Mouse (Mus musculus): ENCODE data around the gene Dynlrb1. TPM values are rescaled to one million over a fixed set of nuclear protein-coding genes. Genes with fewer than 3 reads are reported as not detected.

Dynlrb1 gene
- total RNA-seq, 2 experiments from 2014 or later, result 243 to 365 TPM

DNA sequence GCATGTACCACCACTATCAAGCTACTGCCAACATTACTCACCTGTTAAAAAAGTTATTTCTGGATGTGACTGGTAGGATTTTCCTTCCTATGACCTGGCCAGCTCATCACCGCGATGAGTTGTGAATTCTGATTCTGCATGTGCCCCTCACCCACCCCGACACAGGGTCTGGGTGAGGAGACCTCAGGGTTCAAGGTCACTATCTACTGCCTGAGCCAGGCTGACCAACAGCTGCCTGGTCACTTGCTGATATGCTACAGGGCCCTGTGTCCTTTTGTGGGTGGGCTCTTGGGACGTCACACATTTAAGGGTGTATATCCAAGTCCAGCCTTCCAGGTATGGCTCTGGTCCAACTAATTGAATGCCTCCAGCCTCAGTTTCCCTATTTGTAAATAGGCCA is 42.8 kb downstream of the Dynlrb1 start:
- no peak for ATAC-seq (ENCODE audit: poor library complexity, severe bottlenecking)

DNA sequence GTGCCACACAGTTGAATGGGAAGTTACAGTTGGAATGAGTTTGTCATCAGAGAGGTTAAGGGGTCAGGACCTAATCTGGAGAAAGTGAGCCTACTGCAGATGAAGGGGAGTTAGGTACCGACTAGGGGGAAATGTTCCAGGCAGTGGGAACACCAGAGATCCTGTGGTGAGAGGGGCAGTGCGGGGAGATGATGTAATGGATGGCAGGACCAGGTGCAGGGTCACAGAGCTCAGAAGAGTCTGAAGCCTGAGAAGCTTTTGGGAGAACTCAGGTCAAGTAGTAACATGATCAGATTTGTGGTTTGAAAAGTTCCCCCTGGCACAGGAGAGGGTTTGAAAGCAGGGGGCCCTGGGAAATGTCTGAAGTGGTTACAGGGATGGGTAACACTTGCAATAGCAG is 43.8 kb downstream of the Dynlrb1 start:
- no peak for ATAC-seq (ENCODE audit: poor library complexity, severe bottlenecking)

DNA sequence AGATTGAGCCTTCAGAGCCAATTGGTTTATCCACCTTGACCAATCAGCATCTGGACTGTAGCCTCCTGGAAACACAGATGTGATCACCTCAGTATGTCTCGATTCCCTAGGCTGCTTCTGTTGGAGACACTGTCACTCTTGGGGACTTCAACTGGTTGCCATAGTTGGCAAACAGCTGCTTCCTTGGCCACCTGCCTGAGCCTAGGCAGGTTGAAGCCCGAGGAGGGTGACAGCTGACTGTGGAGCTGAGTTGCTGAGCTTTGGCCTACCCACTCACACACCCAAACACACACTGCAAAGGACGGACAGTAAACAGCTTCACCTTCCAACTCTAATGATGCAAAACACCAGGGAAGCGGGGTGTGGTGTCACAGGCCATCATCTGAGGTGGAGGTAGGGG is 47.5 kb downstream of the Dynlrb1 start:
- ATAC-seq (ENCODE audit: poor library complexity, severe bottlenecking), result no peak

DNA sequence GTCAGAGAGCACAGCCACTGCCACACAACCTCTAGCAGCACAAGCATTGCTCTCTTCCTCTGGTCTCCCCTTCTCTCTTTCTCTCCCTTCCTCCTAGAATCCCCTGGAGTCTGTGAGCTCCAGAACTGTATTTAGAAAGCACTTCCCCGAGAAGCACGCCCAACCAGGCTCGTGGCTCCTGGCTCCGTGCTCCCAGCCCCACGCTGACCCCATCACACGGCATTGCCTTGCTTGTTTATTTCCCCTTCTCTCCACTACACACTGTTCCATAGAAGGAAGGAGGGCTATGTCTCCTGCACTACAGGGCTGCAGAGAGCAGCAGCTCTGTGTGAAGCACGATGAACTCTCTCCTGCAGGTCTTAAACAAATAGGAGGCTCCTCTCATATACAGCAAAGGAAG is 48.3 kb downstream of the Dynlrb1 start:
- no peak for ATAC-seq (ENCODE audit: poor library complexity, severe bottlenecking)

DNA sequence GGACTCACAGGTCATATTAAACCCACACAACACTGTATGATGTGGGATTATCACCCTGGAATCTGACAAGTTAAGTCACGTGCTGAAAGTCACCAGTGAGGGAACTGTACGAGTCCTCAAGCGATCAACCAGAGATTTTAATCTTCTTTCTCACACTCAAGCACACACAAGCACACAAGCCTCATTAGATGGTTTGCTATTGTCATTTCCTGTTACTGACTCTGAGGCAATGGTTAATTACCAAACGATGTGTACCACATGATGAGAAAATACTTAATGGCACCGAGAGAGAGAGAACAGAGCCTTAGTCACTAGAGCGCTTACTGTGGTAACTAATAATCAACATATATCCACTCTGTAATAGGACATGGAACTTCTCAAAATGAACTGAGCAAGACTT is 49.4 kb downstream of the Dynlrb1 start:
- no peak for ATAC-seq (ENCODE audit: poor library complexity, severe bottlenecking)

DNA sequence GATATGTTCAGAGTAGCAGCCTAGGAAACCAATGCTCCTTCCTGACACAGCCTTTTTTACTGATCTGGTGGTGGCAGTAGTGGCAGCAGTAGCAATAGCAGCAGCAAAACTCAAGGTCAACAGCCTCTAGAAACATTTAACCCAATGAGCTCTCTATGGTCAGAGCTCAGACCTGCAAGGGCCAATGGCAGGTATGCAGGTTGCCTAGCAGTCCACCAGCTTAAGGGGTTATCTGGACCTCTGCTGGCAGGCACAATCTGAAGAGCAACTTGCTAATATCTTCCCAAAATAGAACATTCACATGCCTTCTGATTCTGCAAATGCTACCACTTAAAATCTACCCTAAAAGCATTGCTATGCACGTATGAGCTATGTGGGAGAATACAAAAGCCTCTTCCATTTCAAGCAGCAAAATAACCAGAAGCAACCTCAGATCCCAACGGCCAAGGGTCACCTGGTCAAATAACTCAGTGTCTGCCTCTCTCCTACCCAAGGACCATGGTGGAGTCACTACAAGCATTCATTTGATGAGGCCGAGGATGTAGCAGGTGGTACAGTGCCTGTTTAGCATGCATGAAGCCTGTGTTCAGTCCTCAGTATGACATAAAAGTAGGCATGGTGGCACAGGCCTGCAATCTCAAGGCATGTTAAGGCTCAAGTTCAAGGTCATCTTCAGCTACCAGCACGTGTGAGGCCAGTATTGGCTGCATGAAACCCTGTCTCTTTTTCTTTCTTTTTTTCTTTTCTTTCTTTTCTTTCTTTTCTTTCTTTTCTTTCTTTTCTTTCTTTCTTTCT is 51.3 kb downstream of the Dynlrb1 start:
- no peak for ATAC-seq (ENCODE audit: poor library complexity, severe bottlenecking)

DNA sequence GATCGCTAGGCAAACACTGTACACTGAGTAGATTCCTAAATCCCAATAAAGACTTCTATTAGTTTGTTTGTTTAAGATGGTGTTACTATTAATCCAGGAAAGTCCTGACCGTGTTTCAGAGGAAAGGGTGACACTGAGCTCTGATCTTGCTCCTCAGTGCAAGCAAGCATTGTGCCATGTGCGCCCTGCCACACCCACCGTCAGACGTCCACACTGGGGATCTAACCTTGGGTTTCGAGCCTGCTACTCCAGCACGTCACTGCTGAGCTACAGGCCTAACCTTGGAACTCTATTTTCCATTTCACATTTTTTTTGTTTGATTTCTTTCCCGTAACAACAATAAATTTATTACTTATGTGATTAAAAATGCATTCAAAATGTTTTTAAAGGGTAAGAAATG is 53.7 kb downstream of the Dynlrb1 start:
- ATAC-seq (ENCODE audit: poor library complexity, severe bottlenecking), result no peak

DNA sequence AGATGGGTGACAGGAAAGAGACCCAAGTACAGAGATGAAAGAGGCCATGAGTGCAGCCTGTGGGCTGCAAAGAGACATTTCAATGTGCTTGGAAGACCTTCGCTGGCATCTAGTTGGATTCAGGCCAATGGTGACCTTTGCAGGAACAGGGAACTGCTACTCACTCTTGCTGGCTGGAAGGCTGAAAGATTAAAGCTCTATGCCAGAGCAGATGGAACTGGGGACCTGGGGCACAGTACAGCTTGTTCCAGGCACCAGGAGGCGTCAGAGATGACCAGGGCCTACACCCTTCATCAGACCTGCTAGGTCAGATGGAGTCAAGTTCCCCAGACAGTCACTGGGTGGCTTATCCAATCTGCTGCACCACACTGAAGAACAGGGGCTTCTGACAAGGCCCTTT is 57.0 kb downstream of the Dynlrb1 start:
- ATAC-seq (ENCODE audit: poor library complexity, severe bottlenecking), result no peak

DNA sequence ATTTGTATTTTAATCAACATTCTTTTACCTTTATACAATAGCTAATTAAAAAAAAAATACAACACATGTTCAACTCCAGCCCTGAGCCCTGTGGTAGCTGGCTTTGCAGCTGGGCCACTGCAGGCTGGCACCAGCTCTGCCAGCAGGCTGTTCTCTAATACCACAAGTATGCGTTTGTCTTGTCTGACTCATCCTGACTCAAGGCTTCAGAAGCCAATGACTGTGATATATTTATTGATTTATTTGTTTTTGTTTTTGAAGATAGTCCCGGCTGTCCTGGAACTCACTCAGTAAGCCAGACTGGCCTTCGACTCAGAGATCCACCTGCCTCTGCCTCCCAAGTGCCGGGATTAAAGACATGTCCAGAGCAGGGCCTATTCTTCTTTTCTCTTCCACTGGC is 57.6 kb downstream of the Dynlrb1 start:
- ATAC-seq (ENCODE audit: poor library complexity, severe bottlenecking), result no peak

DNA sequence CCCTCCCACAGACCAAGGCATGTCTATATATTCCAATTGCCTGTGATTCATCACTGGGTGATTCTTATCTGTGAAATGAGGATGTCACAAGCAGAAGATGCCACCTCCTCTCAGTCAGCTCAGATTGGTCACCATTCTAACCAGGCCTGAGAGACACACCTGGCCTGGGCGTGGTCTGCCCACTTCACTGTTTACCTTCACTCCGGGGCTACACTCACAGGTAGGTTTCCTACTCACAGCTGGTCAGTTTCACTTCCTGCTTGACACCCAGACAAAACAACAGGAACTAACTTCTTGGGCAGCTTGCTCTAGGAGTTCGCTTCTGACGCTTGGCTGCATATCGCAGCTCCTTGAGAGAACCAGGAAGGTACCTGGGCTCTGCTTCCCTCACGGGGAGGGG is 59.1 kb downstream of the Dynlrb1 start:
- ATAC-seq (ENCODE audit: poor library complexity, severe bottlenecking), result no peak; the same call in 1 of the 2 replicates

DNA sequence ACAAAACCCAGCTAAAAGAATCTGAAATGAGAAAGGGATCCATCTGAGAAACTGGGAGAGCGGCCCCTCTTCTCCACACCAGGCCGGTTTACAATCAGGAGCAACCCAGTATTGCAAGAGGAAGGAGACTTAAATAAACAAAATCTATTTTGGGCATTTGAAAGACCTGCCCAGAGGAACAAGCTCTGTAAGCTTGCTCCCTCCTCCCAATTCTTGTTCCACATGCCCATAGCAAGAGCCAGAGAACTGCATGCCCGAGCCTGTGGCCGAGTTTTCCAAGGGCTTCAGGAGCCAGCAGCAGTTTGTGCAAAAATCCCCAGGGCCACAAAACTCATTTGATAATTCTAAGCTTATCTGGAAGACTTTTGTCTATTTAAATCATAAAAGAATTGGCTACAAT is 63.2 kb downstream of the Dynlrb1 start:
- ATAC-seq (ENCODE audit: poor library complexity, severe bottlenecking), result no peak

Other genes starting within 250 kb of the Dynlrb1 start
- gene Gm14226, start 218.3 kb upstream of the Dynlrb1 start, total RNA-seq (2015), result not detected in 2 replicates
- not detected in 2 replicates for gene Gm14226, start 218.3 kb upstream of the Dynlrb1 start, total RNA-seq (2017)
- gene Ahcy, start 162.0 kb upstream of the Dynlrb1 start, total RNA-seq (2015), result 59.7 and 65.7 TPM in 2 replicates
- gene Ahcy, start 162.0 kb upstream of the Dynlrb1 start, total RNA-seq (2017), result 35.9 and 37.7 TPM in 2 replicates
- 74.4 and 87.7 TPM in 2 replicates for gene Itch, start 103.0 kb upstream of the Dynlrb1 start, total RNA-seq (2015)
- 97.9 and 102 TPM in 2 replicates for gene Itch, start 103.0 kb upstream of the Dynlrb1 start, total RNA-seq (2017)
- gene Map1lc3a, start 39.8 kb downstream of the Dynlrb1 start, total RNA-seq (2015), result 4.7 TPM in 2 replicates
- gene Map1lc3a, start 39.8 kb downstream of the Dynlrb1 start, total RNA-seq (2017), result 0.51 and 1.3 TPM in 2 replicates
- gene Pigu, start 120.9 kb downstream of the Dynlrb1 start, total RNA-seq (2015), result 33.3 and 41.5 TPM in 2 replicates
- gene Pigu, start 120.9 kb downstream of the Dynlrb1 start, total RNA-seq (2017), result 23.7 and 24.4 TPM in 2 replicates
- gene Trp53inp2, start 144.5 kb downstream of the Dynlrb1 start, total RNA-seq (2015), result 30.5 and 31.0 TPM in 2 replicates
- 18.8 and 29.5 TPM in 2 replicates for gene Trp53inp2, start 144.5 kb downstream of the Dynlrb1 start, total RNA-seq (2017)
- 65.1 and 71.0 TPM in 2 replicates for gene Ncoa6, start 237.4 kb downstream of the Dynlrb1 start, total RNA-seq (2015)
- 16.7 and 24.8 TPM in 2 replicates for gene Ncoa6, start 237.4 kb downstream of the Dynlrb1 start, total RNA-seq (2017)

Measured in megakaryocyte, adult 5-6 weeks (primary cell).